Mouse (Mus musculus) stomach, postnatal 0 days (tissue): ENCODE results near the gene Taf6.
"Not testable (repeated sequence)": the region's sequence is repeated elsewhere in the genome, so short reads cannot be mapped to it uniquely, and the experiment has no call there.

Source experiments
- CTCF ChIP-seq: IDR thresholded peaks from 2 replicates; pipeline ENCODE4 v1.5.1; 2016; ENCODE audit warnings: antibody characterized with exemption, low read depth, mild to moderate bottlenecking, moderate library complexity
- EP300 ChIP-seq: optimal IDR thresholded peaks from 2 replicates; pipeline ENCODE3; 2016; ENCODE audit warnings: antibody characterized with exemption

GRCm38 (mm10) chr5:138216632-138217031, 29.4 kb upstream of the Taf6 start:
- not testable (repeated sequence) for TF ChIP-seq CTCF, EP300
